Mouse (Mus musculus): ENCODE results near the gene Mcrs1.

The Mcrs1 gene

GRCm38 (mm10) chr15:99213183-99213582 lies 38.6 kb downstream of the Mcrs1 start:
- no peak for DNase-seq (ENCODE audit: low read depth, low spot score)

GRCm38 (mm10) chr15:99205959-99206358 lies 45.8 kb downstream of the Mcrs1 start:
- DNase-seq (ENCODE audit: low read depth, low spot score): no peak

GRCm38 (mm10) chr15:99198761-99199160 lies 53.0 kb downstream of the Mcrs1 start:
- DNase-seq (ENCODE audit: low read depth, low spot score): no peak

GRCm38 (mm10) chr15:99195043-99195442 lies 56.7 kb downstream of the Mcrs1 start:
- no peak for DNase-seq (ENCODE audit: low read depth, low spot score)

GRCm38 (mm10) chr15:99194358-99194757 lies 57.4 kb downstream of the Mcrs1 start:
- no peak for DNase-seq (ENCODE audit: low read depth, low spot score)

All from telencephalon, adult 2 months (tissue).